Mouse (Mus musculus): ENCODE results near the gene Clybl. TPM values are rescaled to one million over a fixed set of nuclear protein-coding genes. Genes with fewer than 3 reads are reported as not detected.
A peak's percentile ranks its signal among the peaks of the same experiment; 100 is the strongest.

The Clybl gene
- polyA plus RNA-seq, 1 experiment = 342 TPM

DNA sequence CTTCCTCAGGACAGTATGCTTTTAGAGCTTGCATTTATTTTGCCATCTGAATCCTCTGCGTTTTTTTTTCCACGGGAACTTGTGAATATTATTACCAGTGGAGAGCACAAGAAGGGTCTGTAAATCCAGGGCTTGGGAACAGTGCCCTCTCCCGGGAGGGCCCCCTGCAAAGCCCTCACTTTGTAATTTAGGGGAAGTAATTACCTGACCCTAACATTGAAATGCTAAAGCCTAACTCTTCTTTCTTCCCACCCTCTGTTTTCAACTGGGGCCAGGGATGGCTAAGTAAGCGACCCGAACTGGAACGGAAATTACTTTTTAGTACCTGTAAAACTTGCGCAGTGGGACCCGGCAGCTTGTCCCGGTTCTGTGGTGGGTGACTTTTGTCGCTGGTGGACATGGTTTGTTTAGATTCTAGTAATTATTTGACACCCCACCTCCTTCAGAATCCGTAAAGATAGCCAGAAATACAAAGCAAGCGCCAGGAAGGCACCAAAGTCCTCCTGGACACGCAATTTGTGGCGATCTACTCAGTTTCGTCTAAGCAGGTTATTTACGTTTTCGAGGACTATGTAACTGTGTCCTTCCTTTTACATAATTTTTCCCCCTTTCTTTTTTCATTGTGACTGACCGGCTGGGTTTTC is 224.5 kb downstream of the Clybl start:
- Histone ChIP-seq H3K27ac (replicated peaks; ENCODE audit: low read depth, low read length) (no peak overlapping the region), H3K4me1 (ENCODE audit: control insufficient read depth, insufficient read depth, insufficient read length, low read length) (no peaks in the 10 kb centered on the region), H3K4me3 (ENCODE audit: insufficient read depth, low read depth, low read length) (no peak overlapping the region)

DNA sequence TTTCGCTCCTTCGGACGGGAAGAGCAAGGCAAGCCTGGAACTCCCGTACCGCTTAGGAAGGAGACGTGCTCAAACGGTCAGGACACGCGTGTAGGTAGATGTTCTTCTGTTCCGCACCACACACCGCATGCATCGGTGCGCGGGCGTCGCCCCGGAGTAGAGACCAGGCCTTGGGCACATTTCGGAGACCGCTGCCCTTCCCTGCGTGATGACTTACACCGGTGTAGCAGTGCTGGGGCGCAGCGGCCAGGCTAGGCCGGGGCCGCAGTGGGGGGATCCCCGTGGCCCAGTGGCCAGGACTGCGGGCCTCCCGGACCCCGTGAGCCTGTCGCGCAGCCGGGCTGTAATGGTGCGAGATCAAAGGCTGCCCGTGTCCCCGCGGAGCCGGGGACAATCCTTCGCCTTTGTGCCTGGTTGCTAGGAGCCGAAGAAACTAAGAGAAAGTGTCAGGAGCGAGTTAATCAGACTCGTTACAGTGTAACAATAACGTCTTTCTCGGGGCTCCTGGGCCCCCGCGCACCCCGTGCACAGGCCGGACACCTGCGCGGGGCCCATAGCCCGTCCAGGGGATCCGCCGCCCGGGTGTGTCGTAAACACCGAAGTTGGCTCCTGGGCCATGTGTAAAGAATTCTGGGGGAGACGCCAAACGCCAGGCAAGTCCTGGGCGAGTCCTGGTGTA is 225.2 kb downstream of the Clybl start:
- Histone ChIP-seq H3K27ac (replicated peaks; ENCODE audit: low read depth, low read length) (no peak overlapping the region), H3K4me1 (ENCODE audit: control insufficient read depth, insufficient read depth, insufficient read length, low read length) (no peaks in the 10 kb centered on the region), H3K4me3 (ENCODE audit: insufficient read depth, low read depth, low read length) (no peak overlapping the region)

DNA sequence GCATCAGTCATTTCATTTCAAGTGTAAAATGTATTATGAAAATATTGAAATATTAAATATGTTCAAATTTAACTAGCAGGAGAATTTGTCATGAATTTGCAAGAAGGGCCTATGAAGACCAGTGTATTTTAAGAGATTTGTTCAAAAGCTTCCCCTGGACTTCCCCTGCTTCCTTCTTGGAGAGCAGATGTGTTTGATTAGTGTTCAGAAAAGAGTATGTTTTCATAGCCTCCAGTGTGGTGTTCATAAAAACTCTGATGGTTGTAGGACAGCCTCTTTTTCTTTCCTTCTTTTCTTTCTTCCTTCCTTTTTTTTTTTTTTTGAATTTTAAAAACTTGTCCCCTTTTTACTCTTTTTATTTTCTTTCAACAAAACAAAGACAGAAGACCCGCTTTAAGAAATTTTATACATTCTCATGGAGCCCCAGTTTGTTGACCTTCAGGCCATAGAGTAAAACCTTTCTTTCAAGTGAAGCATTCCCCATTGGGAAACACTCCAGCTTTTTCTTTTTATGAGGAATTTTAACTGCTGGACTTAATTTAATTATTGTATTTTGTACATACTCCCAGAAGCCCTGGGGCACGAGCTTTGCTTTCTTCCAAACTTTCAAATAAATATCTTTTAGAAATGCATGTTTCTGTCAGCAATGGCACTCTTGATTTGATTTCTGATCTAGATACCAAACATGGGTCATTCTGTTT is 231.5 kb downstream of the Clybl start:
- Histone ChIP-seq H3K4me3 (ENCODE audit: insufficient read depth, low read depth, low read length) (no peak overlapping the region), H3K27ac (replicated peaks; ENCODE audit: low read depth, low read length) (no peak overlapping the region), H3K4me1 (ENCODE audit: control insufficient read depth, insufficient read depth, insufficient read length, low read length) (no peaks in the 10 kb centered on the region)

DNA sequence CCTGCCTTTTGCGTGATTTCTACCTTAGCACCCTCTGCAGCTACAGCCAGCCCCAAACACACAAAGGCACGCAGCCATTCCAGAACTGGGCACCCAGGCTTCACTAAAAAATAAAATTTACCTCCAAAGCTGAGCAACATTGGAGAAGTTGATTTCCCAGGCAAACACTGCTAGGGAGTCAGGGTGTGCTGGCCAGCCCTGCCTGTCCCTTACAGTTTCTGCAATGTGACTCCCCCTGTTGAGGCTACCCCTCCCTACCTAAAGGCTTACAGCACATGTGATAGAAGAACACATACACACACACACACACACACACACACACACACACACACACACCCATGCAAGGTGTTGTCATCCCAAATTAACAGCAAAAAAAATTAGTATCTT is 232.0 kb downstream of the Clybl start:
- Histone ChIP-seq H3K4me1 (ENCODE audit: control insufficient read depth, insufficient read depth, insufficient read length, low read length) (no peaks in the 10 kb centered on the region), H3K4me3 (ENCODE audit: insufficient read depth, low read depth, low read length) (no peak overlapping the region), H3K27ac (replicated peaks; ENCODE audit: low read depth, low read length) (no peak overlapping the region)

DNA sequence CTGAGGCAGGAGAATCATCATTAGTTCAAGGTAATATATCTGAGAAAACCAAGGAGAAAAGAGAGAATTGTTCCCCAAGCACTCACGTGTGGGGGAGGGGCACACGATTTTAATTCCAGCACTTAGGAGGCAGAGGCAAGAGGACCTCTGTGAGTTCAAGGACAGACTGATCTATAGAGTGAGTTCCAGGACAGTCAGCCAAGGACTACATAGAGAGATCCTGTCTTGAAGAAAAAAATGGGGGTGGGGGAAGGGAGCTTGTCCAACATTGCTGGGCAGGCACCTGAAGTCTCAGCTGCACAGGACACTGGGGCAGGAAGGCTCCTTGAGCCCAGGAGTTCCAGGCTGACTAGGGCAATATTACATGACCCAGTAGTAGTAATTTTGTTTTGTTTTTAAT is 233.3 kb downstream of the Clybl start:
- Histone ChIP-seq H3K4me1 (ENCODE audit: control insufficient read depth, insufficient read depth, insufficient read length, low read length) (no peaks in the 10 kb centered on the region), H3K4me3 (ENCODE audit: insufficient read depth, low read depth, low read length) (no peak overlapping the region)

DNA sequence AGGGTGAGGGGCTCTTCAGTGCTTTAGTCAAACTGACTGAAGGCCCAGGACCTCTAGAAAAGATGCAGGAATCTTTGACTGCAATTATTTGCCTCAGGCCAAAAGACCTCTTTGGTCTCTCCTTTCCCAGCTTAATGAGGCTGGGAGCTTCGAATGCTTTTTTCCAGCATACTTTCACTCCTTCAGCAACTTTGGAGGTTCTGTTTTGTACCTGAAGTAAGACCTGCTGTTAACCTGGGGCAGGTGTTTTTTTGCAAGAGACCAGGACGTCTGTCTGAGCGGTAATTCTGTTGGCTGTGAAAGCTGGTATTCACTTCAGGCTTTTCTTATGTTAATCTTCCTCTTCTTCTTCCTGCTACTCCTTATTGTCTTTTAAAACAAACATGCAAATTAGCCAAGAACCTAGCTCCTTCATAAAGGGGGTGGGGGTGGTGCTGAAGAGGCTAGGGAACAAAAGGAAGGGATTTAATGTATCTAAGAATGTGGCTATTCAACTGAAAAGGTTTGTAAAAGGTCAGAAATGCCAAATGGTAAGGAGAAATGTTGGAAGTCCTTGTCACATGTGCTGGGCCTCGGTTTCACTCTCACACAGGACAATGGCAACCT is 234.8 kb downstream of the Clybl start:
- Histone ChIP-seq H3K4me3 (ENCODE audit: insufficient read depth, low read depth, low read length) (no peak overlapping the region), H3K27ac (replicated peaks; ENCODE audit: low read depth, low read length) (no peak overlapping the region), H3K4me1 (ENCODE audit: control insufficient read depth, insufficient read depth, insufficient read length, low read length) (no peaks in the 10 kb centered on the region)

More for the DNA sequence above, 233.3 kb downstream of the Clybl start:
- no peak overlapping the region for H3K27ac ChIP-seq (replicated peaks; ENCODE audit: low read depth, low read length)

DNA sequence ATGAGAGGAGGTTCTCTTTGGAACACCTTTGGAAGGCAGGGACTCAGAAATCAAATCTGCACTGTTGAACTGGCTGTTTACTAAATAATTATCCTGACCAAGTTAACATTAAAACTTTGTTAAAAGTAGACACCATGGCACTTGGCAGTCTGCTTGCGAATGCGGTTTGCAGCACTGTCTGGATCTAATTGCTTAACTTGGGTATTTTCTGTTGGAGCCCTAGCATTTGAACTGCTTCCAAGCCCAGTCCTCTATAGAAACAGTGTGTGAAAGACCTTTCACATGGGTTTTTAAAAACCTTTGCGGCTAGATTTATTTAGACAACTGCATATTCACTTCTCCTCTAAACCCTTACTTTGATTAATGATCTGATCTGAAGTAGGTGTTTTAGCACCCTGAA is 242.9 kb downstream of the Clybl start:
- Histone ChIP-seq H3K4me3 (ENCODE audit: insufficient read depth, low read depth, low read length) (no peak overlapping the region), H3K27ac (replicated peaks; ENCODE audit: low read depth, low read length) (no peak overlapping the region), H3K4me1 (ENCODE audit: control insufficient read depth, insufficient read depth, insufficient read length, low read length) (no peaks in the 10 kb centered on the region)

DNA sequence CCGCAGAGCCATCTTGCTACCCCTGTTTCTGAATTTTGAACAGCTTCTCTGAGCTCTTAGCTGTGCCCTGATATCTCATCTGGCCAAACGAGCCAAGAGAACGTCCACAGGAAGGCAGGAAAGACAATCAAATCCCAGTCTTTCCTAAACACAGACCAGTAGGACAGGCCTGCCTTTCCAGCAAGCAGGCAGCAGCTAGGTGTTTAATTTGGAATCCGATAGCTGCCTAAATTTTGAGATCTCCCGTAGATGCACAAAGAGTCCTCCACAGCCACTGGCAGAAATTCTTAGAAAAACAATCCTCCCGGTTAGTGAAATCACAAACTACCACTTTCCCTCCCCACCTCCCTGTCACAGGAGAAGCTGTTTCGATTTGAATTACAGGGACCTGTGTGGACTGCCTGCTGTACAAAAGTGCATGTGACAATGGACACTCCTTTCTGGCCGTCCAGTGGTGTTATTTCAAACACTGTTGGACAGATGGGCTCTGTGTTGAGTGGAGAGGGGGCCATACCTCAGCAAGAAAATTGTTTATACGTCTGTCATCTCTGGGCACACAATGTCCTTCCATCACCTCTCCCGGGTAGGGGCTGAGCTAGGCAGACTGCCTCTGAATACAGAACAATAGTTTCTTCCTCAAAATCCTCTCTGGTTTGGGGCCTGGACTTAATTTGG is 245.2 kb downstream of the Clybl start:
- no peak overlapping the region for H3K27ac ChIP-seq (replicated peaks; ENCODE audit: low read depth, low read length)
- H3K4me3 ChIP-seq (ENCODE audit: insufficient read depth, low read depth, low read length) = no peak overlapping the region
- no peaks in the 10 kb centered on the region for H3K4me1 ChIP-seq (ENCODE audit: control insufficient read depth, insufficient read depth, insufficient read length, low read length)

DNA sequence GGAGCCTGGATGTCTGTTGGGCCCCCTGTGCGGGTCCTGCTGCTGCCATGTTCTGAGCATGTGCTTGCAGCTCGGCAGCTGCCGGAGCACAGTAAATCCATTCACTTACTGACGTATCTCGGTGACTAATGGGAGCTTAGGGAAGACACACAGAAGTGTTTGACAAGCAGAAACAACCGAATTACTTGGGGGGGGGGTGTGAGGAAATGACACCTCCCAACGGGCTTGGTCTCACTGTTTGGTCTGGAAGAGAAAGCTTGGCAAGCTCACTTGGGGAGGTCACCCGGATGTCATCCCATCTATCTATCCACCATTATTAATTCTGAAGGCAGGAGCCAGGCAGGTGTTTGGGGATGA is 245.7 kb downstream of the Clybl start:
- no peaks in the 10 kb centered on the region for H3K4me1 ChIP-seq (ENCODE audit: control insufficient read depth, insufficient read depth, insufficient read length, low read length)
- no peak overlapping the region for H3K27ac ChIP-seq (replicated peaks; ENCODE audit: low read depth, low read length)
- H3K4me3 ChIP-seq (ENCODE audit: insufficient read depth, low read depth, low read length) = no peak overlapping the region

DNA sequence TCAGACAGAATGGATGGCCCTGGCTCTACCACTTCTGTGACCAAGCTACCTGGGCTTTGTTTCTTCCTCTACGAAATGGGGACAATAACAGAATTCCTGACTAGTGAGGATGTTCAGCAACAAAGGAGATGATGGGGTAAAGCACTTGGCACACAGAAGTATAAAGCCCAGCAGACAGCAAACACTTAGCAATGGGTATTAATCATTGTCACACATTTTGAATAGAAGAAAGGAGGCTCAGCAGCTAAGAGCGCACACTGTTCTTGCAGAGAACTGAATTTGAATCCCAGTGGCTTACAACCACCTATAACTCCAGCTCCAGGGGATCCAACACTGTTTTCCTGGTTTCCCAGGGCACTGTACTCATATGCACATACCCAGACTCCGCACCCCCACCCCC is 246.2 kb downstream of the Clybl start:
- H3K27ac ChIP-seq (replicated peaks; ENCODE audit: low read depth, low read length) = no peak overlapping the region
- H3K4me1 ChIP-seq (ENCODE audit: control insufficient read depth, insufficient read depth, insufficient read length, low read length) = no peaks in the 10 kb centered on the region
- H3K4me3 ChIP-seq (ENCODE audit: insufficient read depth, low read depth, low read length) = no peak overlapping the region

DNA sequence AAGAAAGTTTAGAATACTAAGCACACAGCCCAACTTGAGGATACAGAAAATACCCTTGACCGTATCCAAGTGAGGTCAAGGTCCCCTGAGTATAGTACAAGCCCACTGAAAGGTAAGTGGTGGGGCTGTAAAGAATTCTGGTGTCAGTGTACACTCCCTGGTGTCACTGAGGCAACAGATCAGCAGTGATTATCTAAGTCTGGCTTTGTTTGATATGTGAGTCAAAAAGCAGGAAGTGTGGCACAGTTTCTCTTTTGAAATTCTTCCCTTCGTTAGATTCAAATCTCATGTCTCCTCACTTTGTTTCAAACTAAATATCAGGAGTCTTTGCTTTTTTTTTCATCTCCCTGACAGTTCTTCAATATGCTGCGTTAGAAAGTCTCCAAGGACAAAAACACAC is 251.1 kb downstream of the Clybl start:
- Histone ChIP-seq H3K4me1 (ENCODE audit: control insufficient read depth, insufficient read depth, insufficient read length, low read length) (no peaks in the 10 kb centered on the region), H3K4me3 (ENCODE audit: insufficient read depth, low read depth, low read length) (no peak overlapping the region), H3K27ac (replicated peaks; ENCODE audit: low read depth, low read length) (no peak overlapping the region)

DNA sequence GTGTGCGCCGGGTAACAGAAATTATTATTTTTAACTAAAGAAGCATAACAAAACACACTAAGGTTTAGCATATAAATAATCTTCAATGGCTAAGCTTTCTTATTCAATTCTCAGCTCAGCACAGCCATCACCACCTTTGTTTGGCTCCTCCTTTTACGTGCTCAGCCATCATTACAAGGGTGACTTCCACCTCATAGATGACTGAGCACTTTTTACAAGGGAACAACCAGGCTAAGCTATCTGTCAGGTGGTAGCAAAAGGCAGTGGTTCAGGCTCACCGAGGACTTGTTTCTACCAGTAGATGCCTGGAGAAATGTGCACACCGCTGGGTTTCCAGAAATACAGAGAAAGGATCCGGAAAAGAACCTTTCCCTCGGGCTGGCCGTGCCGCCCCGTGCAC is 252.5 kb downstream of the Clybl start:
- Histone ChIP-seq H3K4me1 (ENCODE audit: control insufficient read depth, insufficient read depth, insufficient read length, low read length) (no peaks in the 10 kb centered on the region), H3K27ac (replicated peaks; ENCODE audit: low read depth, low read length) (no peak overlapping the region), H3K4me3 (ENCODE audit: insufficient read depth, low read depth, low read length) (no peak overlapping the region)

DNA sequence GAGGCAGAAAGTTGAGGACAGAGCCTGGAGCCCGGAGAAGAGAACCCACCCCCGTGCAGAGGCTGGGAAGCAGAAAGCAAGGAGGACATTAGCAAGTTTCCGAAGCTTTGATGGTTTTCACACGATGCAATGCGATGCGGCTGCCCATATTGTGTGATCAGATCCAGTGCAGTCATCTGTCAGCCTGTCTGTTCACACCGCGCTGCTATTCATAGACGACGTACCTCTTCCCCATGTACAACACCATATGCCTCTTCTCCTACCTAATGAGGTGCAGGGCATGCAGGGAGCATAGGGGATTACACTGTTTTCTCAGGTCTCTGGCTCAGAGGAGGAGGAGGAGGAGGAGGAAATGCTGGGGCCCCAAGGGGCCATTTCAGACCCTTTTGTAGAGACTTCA is 255.3 kb downstream of the Clybl start:
- Histone ChIP-seq H3K4me3 (ENCODE audit: insufficient read depth, low read depth, low read length) (no peak overlapping the region), H3K4me1 (ENCODE audit: control insufficient read depth, insufficient read depth, insufficient read length, low read length) (no peaks in the 10 kb centered on the region), H3K27ac (replicated peaks; ENCODE audit: low read depth, low read length) (no peak overlapping the region)

DNA sequence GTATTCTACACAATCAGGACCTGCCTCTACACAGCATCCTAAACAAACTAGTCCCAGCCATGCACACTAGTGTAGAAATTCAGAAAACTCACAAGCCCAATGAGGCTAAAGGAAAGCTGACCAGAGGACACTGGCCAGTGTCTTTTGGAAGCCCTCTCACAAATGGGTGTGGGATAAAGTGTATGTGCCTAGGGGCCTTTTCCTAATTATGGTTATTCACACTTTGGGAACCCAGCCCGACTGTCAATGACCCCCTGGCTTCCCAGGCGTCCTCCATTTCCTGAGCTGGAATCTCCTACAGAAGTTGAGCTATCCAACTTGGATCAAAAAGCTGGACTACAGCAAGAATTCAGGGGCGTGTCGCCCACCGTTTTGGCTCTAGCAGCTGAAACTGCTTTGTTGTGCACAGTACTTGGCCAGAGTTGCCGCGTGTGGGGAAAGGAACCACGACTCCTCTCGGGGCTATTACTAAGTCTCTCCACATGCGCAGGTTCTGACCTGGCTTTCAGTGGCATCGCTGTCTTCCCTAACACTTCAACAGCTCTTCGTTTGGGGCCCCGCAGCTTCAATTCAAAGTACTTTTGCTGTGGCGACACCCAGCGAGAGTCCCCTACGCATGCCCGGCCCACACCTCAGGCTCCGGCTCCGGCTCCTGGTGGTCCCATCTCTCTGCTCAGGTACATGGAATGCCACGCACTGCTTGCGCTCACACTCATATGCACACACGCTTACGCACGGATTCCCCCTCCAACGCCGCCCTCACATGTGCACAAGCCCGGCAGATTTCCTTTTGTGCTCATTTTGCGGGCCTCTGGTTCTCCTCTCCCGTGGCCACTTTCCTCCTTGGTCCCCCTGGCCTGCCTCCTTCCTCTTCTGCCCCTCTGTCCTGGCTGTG is 268.3 kb downstream of the Clybl start:
- H3K4me1 ChIP-seq (ENCODE audit: control insufficient read depth, insufficient read depth, insufficient read length, low read length) = no peaks in the 10 kb centered on the region
- H3K4me3 ChIP-seq (ENCODE audit: insufficient read depth, low read depth, low read length) = peak overlapping the region; percentile 49; the same call in 1 of the 2 replicates
- H3K27ac ChIP-seq (replicated peaks; ENCODE audit: low read depth, low read length) = no peak overlapping the region

Data from brown adipose tissue, adult 24 weeks (tissue).